Mouse (Mus musculus): ENCODE data around the gene Stk35.
"Not testable (repeated sequence)": the region's sequence is repeated elsewhere in the genome, so short reads cannot be mapped to it uniquely, and the experiment has no call there.

The Stk35 gene

GRCm38 (mm10) chr2:129834881-129835280 lies 34.6 kb downstream of the Stk35 start:
- DNase-seq (ENCODE audit: low spot score in 2 of 2): no peak

- no peak for DNase-seq (ENCODE audit: low spot score in 2 of 2)
Observed at GRCm38 (mm10) chr2:129836921-129837320, 36.6 kb downstream of the Stk35 start.

GRCm38 (mm10) chr2:129838321-129838720 lies 38.0 kb downstream of the Stk35 start:
- DNase-seq (ENCODE audit: low spot score in 2 of 2): no peak

GRCm38 (mm10) chr2:129845826-129846225 lies 45.5 kb downstream of the Stk35 start:
- peak in 1 of 2 experiments; percentile 51 for DNase-seq (ENCODE audit: low spot score in 2 of 2)

- DNase-seq (ENCODE audit: low spot score in 2 of 2): no peak
Observed at GRCm38 (mm10) chr2:129846501-129846900, 46.2 kb downstream of the Stk35 start.

GRCm38 (mm10) chr2:129849078-129849477 lies 48.8 kb downstream of the Stk35 start:
- DNase-seq (ENCODE audit: low spot score in 2 of 2): not testable (repeated sequence)

GRCm38 (mm10) chr2:129851512-129851911 lies 51.2 kb downstream of the Stk35 start:
- DNase-seq (ENCODE audit: low spot score in 2 of 2): no peak

- DNase-seq (ENCODE audit: low spot score in 2 of 2): no peak
Observed at GRCm38 (mm10) chr2:129863256-129863655, 62.9 kb downstream of the Stk35 start.

- peak in 1 of 2 experiments; percentile 17 for DNase-seq (ENCODE audit: low spot score in 2 of 2)
Observed at GRCm38 (mm10) chr2:129864958-129865357, 64.6 kb downstream of the Stk35 start.

- no peak for DNase-seq (ENCODE audit: low spot score in 2 of 2)
Observed at GRCm38 (mm10) chr2:129869151-129869550, 68.8 kb downstream of the Stk35 start.

- DNase-seq (ENCODE audit: low spot score in 2 of 2): no peak
Observed at GRCm38 (mm10) chr2:129871246-129871645, 70.9 kb downstream of the Stk35 start.

- no peak for DNase-seq (ENCODE audit: low spot score in 2 of 2)
Observed at GRCm38 (mm10) chr2:129872071-129872470, 71.8 kb downstream of the Stk35 start.

GRCm38 (mm10) chr2:129873489-129873888 lies 73.2 kb downstream of the Stk35 start:
- peak; percentile 37 to 66 for DNase-seq (ENCODE audit: low spot score in 2 of 2)

GRCm38 (mm10) chr2:129874084-129874483 lies 73.8 kb downstream of the Stk35 start:
- DNase-seq (ENCODE audit: low spot score in 2 of 2): no peak

GRCm38 (mm10) chr2:129874509-129875095 lies 74.3 kb downstream of the Stk35 start:
- DNase-seq (ENCODE audit: low spot score in 2 of 2): no peak

- no peak for DNase-seq (ENCODE audit: low spot score in 2 of 2)
Observed at GRCm38 (mm10) chr2:129876935-129877334, 76.6 kb downstream of the Stk35 start.

- peak in 1 of 2 experiments; percentile 44 for DNase-seq (ENCODE audit: low spot score in 2 of 2)
Observed at GRCm38 (mm10) chr2:129879817-129880216, 79.5 kb downstream of the Stk35 start.

- DNase-seq (ENCODE audit: low spot score in 2 of 2): no peak
Observed at GRCm38 (mm10) chr2:129880226-129880625, 79.9 kb downstream of the Stk35 start.

GRCm38 (mm10) chr2:129881886-129882285 lies 81.6 kb downstream of the Stk35 start:
- DNase-seq (ENCODE audit: low spot score in 2 of 2): no peak
